Comparison of ENCODE assay signal across 13 mouse cellular contexts in genomic region chr5:134632841-134633240, GRCm38 (mm10).
"Had no signal": no experiment of that assay in that cellular context is flagged by ENCODE, and none has a peak within 500 bp of the region (broad histone marks: within the 10 kb centered on the region; RNA-seq: fewer than 3 reads in every experiment).

No protein-coding gene starts in this region.

- H3K27ac ChIP-seq: midbrain, embryonic 10.5 days; midbrain, embryonic 12.5 days; neural tube, embryonic 12.5 days; stomach, embryonic 15.5 days; stomach, postnatal 0 days had no signal

- DNase-seq: lung, embryonic 14.5 days; lung, postnatal 10 days; lung, postnatal 4 days; midbrain, embryonic 14.5 days; right cerebral cortex, postnatal 14 days; thymus, adult 2 months; thymus, postnatal 25 days; thymus, postnatal 4 days had no signal

- H3K27me3 ChIP-seq: midbrain, embryonic 12.5 days; neural tube, embryonic 12.5 days; stomach, embryonic 15.5 days had no signal

- H3K4me2 ChIP-seq: lung, embryonic 14.5 days; midbrain, embryonic 12.5 days; neural tube, embryonic 12.5 days; stomach, embryonic 15.5 days had no signal

- H3K4me3 ChIP-seq: midbrain, embryonic 10.5 days; midbrain, embryonic 12.5 days; neural tube, embryonic 12.5 days; stomach, embryonic 15.5 days had no signal
